Mouse (Mus musculus) CD4-positive, CD25-positive, alpha-beta regulatory T cell, adult 4 months (primary cell): ENCODE results near the gene Rep15. TPM values are rescaled to one million over a fixed set of nuclear protein-coding genes. Genes with fewer than 3 reads are reported as not detected.

Experiments used
- ATAC-seq: one replicate; pipeline ENCODE4 v1.8.0; 2017
- polyA plus RNA-seq, 2 experiments: library from polyadenylated mRNA; unstranded; fragments of 100-300 nt; shearing (Covaris generic); gene quantifications; one replicate each; pipeline ENCODE4 v1.2.1; 2017

The Rep15 gene
- polyA plus RNA-seq, 2 experiments from 2014 or later = 0.49 to 0.90 TPM

GRCm38 (mm10) chr6:147030096-147030885, 2.1 kb upstream of the Rep15 start:
- no peak for ATAC-seq

- ATAC-seq = peak; percentile 96
Observed at GRCm38 (mm10) chr6:147042291-147043290, 10.2 kb downstream of the Rep15 start, which contains the start of gene Mrps35. Mrps35 (plus strand) TSS chr6:147042764.

- no peak for ATAC-seq
Observed at GRCm38 (mm10) chr6:147043633-147044032, 11.2 kb downstream of the Rep15 start.

- no peak for ATAC-seq
Observed at GRCm38 (mm10) chr6:147049239-147049805, 16.9 kb downstream of the Rep15 start.

GRCm38 (mm10) chr6:147051666-147052065, 19.3 kb downstream of the Rep15 start:
- no peak for ATAC-seq

GRCm38 (mm10) chr6:147052440-147052839, 20.1 kb downstream of the Rep15 start:
- ATAC-seq = no peak

- no peak for ATAC-seq
Observed at GRCm38 (mm10) chr6:147053785-147054646, 21.6 kb downstream of the Rep15 start.

- ATAC-seq = no peak
Observed at GRCm38 (mm10) chr6:147055374-147055977, 23.1 kb downstream of the Rep15 start.

- ATAC-seq = no peak
Observed at GRCm38 (mm10) chr6:147059326-147059725, 26.9 kb downstream of the Rep15 start.

- ATAC-seq = no peak
Observed at GRCm38 (mm10) chr6:147061630-147062029, 29.2 kb downstream of the Rep15 start.

GRCm38 (mm10) chr6:147062034-147062433, 29.6 kb downstream of the Rep15 start:
- ATAC-seq = no peak

GRCm38 (mm10) chr6:147062694-147063093, 30.3 kb downstream of the Rep15 start:
- ATAC-seq = no peak

GRCm38 (mm10) chr6:147064226-147064943, 32.0 kb downstream of the Rep15 start:
- no peak for ATAC-seq

- ATAC-seq = no peak
Observed at GRCm38 (mm10) chr6:147064944-147065261, 32.5 kb downstream of the Rep15 start.

GRCm38 (mm10) chr6:147075808-147076387, 43.5 kb downstream of the Rep15 start:
- ATAC-seq = no peak

GRCm38 (mm10) chr6:147076878-147077277, 44.5 kb downstream of the Rep15 start:
- no peak for ATAC-seq

- ATAC-seq = no peak
Observed at GRCm38 (mm10) chr6:147079919-147080318, 47.5 kb downstream of the Rep15 start.
